Mouse (Mus musculus): Measurements from ENCODE around the gene Atxn2. TPM values are rescaled to one million over a fixed set of nuclear protein-coding genes. Genes with fewer than 3 reads are reported as not detected.

The Atxn2 gene
- polyA plus RNA-seq, 1 experiment = 42.8 TPM

GRCm38 (mm10) chr5:121810331-121811151 is 99.4 kb downstream of the Atxn2 start:
- TF ChIP-seq FLI1 (IDR thresholded peaks at IDR 0.05; ENCODE audit: low read length) (no peak), GATA1 (IDR thresholded peaks at IDR 0.05; ENCODE audit: borderline replicate concordance, low read length) (no peak)
- H3K36me3 ChIP-seq (replicated peaks; ENCODE audit: low read length) = peaks cover 87% of the 10 kb centered on the region
- peaks cover 99% of the 10 kb centered on the region for H3K4me1 ChIP-seq
- H3K27me3 ChIP-seq (replicated peaks) = no peaks in the 10 kb centered on the region
- H3K9me3 ChIP-seq = no peaks in the 10 kb centered on the region
- H3K4me3 ChIP-seq (replicated peaks) = peak overlapping the region; percentile 82

- TF ChIP-seq GATA1 (IDR thresholded peaks at IDR 0.05; ENCODE audit: borderline replicate concordance, low read length) (peak; percentile 66; the same call in 2 of the 3 replicates), FLI1 (IDR thresholded peaks at IDR 0.05; ENCODE audit: low read length) (peak; percentile 72; the same call in 1 of the 2 replicates)
- H3K36me3 ChIP-seq (replicated peaks; ENCODE audit: low read length) = peaks cover 87% of the 10 kb centered on the region
- no peaks in the 10 kb centered on the region for H3K27me3 ChIP-seq (replicated peaks)
- no peaks in the 10 kb centered on the region for H3K9me3 ChIP-seq
- H3K4me3 ChIP-seq (replicated peaks) = peak overlapping the region; percentile 82
- peaks cover 99% of the 10 kb centered on the region for H3K4me1 ChIP-seq
Measured at GRCm38 (mm10) chr5:121811485-121811931, 100.4 kb downstream of the Atxn2 start.

- TF ChIP-seq GATA1 (IDR thresholded peaks at IDR 0.05; ENCODE audit: borderline replicate concordance, low read length) (no peak), FLI1 (IDR thresholded peaks at IDR 0.05; ENCODE audit: low read length) (no peak)
- no peaks in the 10 kb centered on the region for H3K9me3 ChIP-seq
- peaks cover 96% of the 10 kb centered on the region for H3K36me3 ChIP-seq (replicated peaks; ENCODE audit: low read length)
- H3K27me3 ChIP-seq (replicated peaks) = no peaks in the 10 kb centered on the region
- peaks cover 99% of the 10 kb centered on the region for H3K4me1 ChIP-seq
- peak overlapping the region; percentile 82 for H3K4me3 ChIP-seq (replicated peaks)
Measured at GRCm38 (mm10) chr5:121812526-121813243, 101.5 kb downstream of the Atxn2 start.

GRCm38 (mm10) chr5:121813744-121814143 is 102.6 kb downstream of the Atxn2 start:
- Histone ChIP-seq H3K9me3 (no peaks in the 10 kb centered on the region), H3K27me3 (replicated peaks) (no peaks in the 10 kb centered on the region), H3K4me3 (replicated peaks) (peak overlapping the region; percentile 82), H3K36me3 (replicated peaks; ENCODE audit: low read length) (peaks cover 99% of the 10 kb centered on the region), H3K4me1 (peaks cover 99% of the 10 kb centered on the region)
- TF ChIP-seq FLI1 (IDR thresholded peaks at IDR 0.05; ENCODE audit: low read length) (no peak), GATA1 (IDR thresholded peaks at IDR 0.05; ENCODE audit: borderline replicate concordance, low read length) (no peak)

- Histone ChIP-seq H3K27me3 (replicated peaks) (no peaks in the 10 kb centered on the region), H3K4me3 (replicated peaks) (no peak overlapping the region), H3K9me3 (no peaks in the 10 kb centered on the region), H3K36me3 (replicated peaks; ENCODE audit: low read length) (peaks cover 99% of the 10 kb centered on the region), H3K4me1 (peaks cover 99% of the 10 kb centered on the region)
- TF ChIP-seq GATA1 (IDR thresholded peaks at IDR 0.05; ENCODE audit: borderline replicate concordance, low read length) (no peak), FLI1 (IDR thresholded peaks at IDR 0.05; ENCODE audit: low read length) (no peak)
Measured at GRCm38 (mm10) chr5:121815067-121815466, 103.9 kb downstream of the Atxn2 start.

- no peak for TF ChIP-seq GATA1 (IDR thresholded peaks at IDR 0.05; ENCODE audit: borderline replicate concordance, low read length)
- no peak for TF ChIP-seq FLI1 (IDR thresholded peaks at IDR 0.05; ENCODE audit: low read length)
- Histone ChIP-seq H3K4me1 (peaks cover 99% of the 10 kb centered on the region), H3K4me3 (replicated peaks) (no peak overlapping the region), H3K9me3 (no peaks in the 10 kb centered on the region), H3K27me3 (replicated peaks) (no peaks in the 10 kb centered on the region), H3K36me3 (replicated peaks; ENCODE audit: low read length) (peaks cover 99% of the 10 kb centered on the region)
Measured at GRCm38 (mm10) chr5:121815867-121816380, 104.8 kb downstream of the Atxn2 start.

- no peaks in the 10 kb centered on the region for H3K9me3 ChIP-seq
- peaks cover 99% of the 10 kb centered on the region for H3K36me3 ChIP-seq (replicated peaks; ENCODE audit: low read length)
Measured at GRCm38 (mm10) chr5:121816611-121817010, 105.5 kb downstream of the Atxn2 start.

GRCm38 (mm10) chr5:121817551-121817950 is 106.4 kb downstream of the Atxn2 start:
- no peaks in the 10 kb centered on the region for H3K9me3 ChIP-seq
- H3K4me3 ChIP-seq (replicated peaks) = no peak overlapping the region
- peaks cover 99% of the 10 kb centered on the region for H3K4me1 ChIP-seq
- H3K36me3 ChIP-seq (replicated peaks; ENCODE audit: low read length) = peaks cover 99% of the 10 kb centered on the region
- no peak for TF ChIP-seq FLI1 (IDR thresholded peaks at IDR 0.05; ENCODE audit: low read length)
- no peak for TF ChIP-seq GATA1 (IDR thresholded peaks at IDR 0.05; ENCODE audit: borderline replicate concordance, low read length)
- no peaks in the 10 kb centered on the region for H3K27me3 ChIP-seq (replicated peaks)

More at GRCm38 (mm10) chr5:121816611-121817010, 105.5 kb downstream of the Atxn2 start:
- Histone ChIP-seq H3K27me3 (replicated peaks) (no peaks in the 10 kb centered on the region), H3K4me1 (peaks cover 99% of the 10 kb centered on the region), H3K4me3 (replicated peaks) (no peak overlapping the region)
- no peak for TF ChIP-seq FLI1 (IDR thresholded peaks at IDR 0.05; ENCODE audit: low read length)
- TF ChIP-seq GATA1 (IDR thresholded peaks at IDR 0.05; ENCODE audit: borderline replicate concordance, low read length) = no peak

- no peak for TF ChIP-seq GATA1 (IDR thresholded peaks at IDR 0.05; ENCODE audit: borderline replicate concordance, low read length)
- no peak for TF ChIP-seq FLI1 (IDR thresholded peaks at IDR 0.05; ENCODE audit: low read length)
- H3K27me3 ChIP-seq (replicated peaks) = no peaks in the 10 kb centered on the region
- H3K9me3 ChIP-seq = no peaks in the 10 kb centered on the region
- peaks cover 99% of the 10 kb centered on the region for H3K4me1 ChIP-seq
- H3K36me3 ChIP-seq (replicated peaks; ENCODE audit: low read length) = peaks cover 99% of the 10 kb centered on the region
- H3K4me3 ChIP-seq (replicated peaks) = no peak overlapping the region
Measured at GRCm38 (mm10) chr5:121818401-121818800, 107.3 kb downstream of the Atxn2 start.
